Mouse (Mus musculus) MEL-GATA-1-ER (cell line): ENCODE measurements around the gene Mrpl33.

Experiments used
- DNase-seq: peaks from one replicate; pipeline ENCODE4 v3.0.0-alpha.2; 2012; ENCODE audit warnings: low read depth; ENCODE audit errors: extremely low read depth

Mrpl33 gene

DNA sequence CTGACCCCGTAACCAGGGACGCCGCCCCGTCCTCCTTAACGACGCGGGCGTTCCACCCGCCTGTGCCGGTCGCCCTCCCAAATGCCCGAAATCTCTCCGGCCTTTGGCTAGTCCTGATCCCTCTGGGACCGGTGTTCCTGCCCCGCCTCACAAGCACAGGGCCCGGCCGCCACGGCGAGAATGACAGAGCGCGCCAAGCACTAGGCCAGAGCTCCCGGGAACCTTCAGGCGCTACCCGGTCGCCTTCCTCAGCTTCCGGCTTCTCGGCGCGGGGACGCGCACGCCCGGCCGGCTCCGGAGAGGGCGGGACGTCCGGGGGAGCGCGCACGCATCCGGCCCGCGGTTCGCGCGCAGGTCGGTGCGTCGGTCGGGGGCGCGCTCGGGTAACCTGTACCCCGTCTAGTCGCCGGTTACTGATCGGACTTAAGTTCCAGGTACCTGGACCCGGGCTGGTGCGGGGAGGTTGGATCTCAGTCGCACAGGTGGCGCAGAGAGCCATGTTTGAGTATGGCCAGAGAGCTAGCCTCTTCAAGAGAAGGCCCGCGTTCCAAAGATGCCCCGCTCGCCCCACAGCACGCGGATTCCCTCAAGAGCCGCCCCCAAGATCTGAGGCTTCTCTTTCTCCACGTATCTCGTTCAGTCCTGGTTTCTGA is 101.0 kb downstream of the Mrpl33 start, which contains the start of gene Babam2:
Gene Babam2, plus strand, starts transcription at position 41 of the 653 bp plus-strand sequence.
- DNase-seq = peak; percentile 70

- DNase-seq = peak; percentile 96
These were observed 101.6 kb downstream of the Mrpl33 start for GRCm38 (mm10) chr5:31698297-31698726.

DNA sequence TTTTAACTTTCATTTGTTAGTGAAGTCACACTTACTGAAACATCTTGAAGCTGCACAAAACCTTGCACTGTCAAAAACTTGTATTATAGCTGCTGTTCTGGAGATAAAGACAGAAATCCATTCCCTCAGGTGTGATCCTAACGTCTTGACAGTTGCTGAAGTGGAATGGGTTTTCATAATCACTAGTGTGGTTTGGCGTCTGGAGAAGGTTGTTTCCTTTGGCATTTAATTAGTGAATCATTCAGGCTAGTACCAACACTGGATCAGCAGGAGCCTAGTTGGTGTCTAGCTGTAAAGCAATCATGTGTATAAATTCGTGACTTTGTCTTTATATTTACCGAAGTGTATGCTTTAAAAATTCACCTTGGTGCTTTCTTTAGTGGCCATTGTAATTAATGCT is 102.2 kb downstream of the Mrpl33 start:
- no peak for DNase-seq

DNA sequence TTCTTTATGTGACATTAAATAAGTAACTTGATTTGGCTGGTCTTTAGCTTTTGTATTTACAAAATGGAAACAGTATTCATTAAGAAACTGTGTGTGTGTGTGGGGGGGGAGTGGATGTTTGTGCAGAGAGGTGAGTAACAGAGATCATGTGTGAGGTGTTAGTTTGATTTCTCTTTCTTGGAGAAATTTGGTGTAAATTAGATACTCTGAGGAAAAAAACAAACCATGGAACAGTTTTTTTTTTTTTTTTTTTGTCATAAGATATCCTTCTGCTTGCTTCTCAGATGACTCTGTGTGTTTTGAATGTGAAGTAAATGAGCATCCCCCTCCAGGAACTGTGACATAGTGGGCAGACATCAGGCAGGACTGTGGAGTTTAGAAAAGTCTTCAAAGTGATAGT is 102.7 kb downstream of the Mrpl33 start:
- no peak for DNase-seq

DNA sequence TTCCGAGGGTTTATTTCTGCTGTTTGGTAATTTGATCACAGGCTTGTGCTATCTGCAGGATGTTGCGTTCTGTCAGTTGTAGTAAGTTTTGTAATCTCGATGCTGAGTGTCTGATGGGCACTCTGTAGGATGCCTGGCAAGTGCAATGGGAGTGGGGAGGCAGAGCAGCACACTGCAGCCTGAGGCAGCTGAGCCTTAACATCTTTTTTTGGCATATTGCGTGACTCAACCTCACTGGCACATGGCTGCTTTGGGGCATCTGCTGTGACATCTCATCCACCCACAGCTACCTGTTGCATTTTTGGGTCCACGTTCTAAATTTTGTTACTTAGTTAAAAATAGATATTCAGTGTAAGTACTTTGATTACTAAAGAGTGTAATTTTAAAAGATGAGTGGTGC is 108.2 kb downstream of the Mrpl33 start:
- no peak for DNase-seq

DNA sequence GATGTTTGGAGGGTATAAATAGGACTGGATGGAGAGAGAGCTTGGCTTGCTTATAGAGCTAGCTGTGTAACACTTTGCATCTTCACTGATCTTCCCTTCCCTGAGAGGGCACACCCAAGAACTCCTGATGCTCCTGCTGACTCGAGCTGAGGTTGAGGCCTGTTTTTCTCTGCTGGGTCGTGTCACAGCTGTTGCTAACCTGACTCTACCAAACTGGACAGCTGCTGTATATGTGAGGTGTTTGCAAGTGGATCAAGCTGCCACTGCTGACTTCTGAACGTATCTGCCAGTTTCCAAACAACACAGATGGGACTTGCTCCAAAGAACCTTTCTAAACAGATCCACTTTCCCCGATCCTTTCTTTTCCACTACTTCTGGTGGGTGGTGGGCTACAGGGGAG is 110.1 kb downstream of the Mrpl33 start:
- DNase-seq = no peak

DNA sequence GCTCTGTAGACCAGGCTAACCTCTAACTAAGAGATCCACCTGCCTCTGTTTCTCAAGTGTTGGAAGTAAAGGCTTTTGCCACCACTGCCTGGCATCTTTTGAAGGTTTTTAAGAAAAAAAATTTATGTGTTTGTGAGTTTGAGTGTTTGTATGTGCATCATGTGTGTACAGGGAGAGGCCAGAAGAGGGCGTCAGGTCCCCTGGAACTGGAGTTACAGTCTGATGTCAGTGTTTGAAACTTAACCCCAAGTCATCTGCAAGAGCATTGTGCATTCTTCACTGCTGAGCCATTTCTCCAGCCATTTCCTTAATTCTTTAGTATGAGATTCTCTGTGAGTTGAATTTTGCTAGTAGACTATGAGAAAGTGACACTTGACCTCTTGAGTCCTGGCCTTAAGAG is 112.7 kb downstream of the Mrpl33 start:
- peak; percentile 45 for DNase-seq

DNA sequence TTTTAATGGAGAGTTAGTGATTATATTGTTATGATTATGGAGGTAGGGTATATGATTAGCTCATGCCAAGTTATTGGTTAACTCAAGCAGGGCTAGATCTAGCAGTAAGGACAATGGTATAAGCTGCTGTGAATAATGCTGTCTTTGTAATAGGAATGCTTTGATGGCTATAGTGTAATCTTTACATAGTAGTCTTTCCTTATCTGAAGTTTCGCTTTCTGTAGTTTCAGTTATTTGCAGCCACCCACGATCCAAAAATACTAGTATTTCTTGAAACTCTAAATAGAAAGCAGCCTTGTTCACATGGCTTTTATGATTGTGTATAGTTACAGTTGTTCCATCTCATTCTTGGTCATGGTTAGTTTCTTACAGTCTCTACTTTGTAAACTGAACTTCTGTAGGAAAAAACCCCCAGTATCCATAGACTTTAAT is 116.6 kb downstream of the Mrpl33 start:
- no peak for DNase-seq

DNA sequence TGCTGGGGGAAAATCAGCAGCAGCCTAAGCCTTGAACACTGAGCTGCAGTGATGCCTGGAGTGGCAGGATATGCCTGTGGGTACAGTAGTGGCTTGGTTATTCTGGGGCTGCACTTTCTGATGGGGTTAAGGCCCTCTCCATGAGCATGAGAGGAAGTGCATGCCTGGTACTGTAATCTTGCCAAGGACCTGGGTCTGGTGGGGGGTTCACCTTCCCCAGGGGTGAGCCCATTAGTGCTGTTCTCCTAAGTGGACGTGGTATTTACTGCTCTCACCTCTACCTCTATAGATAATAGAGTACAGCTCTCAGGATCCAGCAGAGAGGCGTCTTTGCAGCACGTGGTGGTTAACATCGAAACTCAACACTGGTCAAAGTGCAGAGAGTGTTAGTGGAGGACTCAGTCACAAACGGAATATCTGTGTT is 117.1 kb downstream of the Mrpl33 start:
- DNase-seq = no peak
